Mouse (Mus musculus) layer of hippocampus, postnatal 36 days (tissue): ENCODE data around the gene Tnfaip2. TPM values are rescaled to one million over a fixed set of nuclear protein-coding genes. Genes with fewer than 3 reads are reported as not detected.
A peak's percentile ranks its signal among the peaks of the same experiment; 100 is the strongest.

ENCODE experiments used
- DNase-seq, 2 experiments: peaks; one replicate each; pipeline ENCODE4 v3.0.0; 2022
- total RNA-seq, 2 experiments: library from RNA; stranded (reverse); gene quantifications; 2 replicates each; pipeline ENCODE4 v1.2.3; 2021

The Tnfaip2 gene
- total RNA-seq, 2 experiments from 2014 or later: 0.40 to 1.0 TPM

DNA sequence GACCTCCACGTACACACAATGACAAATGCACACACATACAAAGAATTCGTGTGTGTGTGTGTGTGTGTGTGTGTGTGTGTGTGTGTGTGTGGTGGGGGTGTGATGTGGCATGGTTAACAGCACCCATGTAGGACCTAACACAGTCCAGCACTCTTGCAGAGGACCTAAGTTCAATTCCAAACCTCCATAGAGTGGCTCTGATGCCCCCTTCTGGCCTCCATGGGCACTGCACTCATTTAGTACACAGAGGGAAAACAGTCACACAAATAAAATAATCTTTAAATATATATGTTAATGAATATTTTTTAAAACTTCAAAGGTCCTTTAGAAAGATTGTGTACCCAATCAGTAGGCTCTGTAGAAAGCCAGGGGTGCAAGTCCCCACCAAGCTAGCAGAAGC is 37.6 kb downstream of the Tnfaip2 start:
- no peak for DNase-seq

DNA sequence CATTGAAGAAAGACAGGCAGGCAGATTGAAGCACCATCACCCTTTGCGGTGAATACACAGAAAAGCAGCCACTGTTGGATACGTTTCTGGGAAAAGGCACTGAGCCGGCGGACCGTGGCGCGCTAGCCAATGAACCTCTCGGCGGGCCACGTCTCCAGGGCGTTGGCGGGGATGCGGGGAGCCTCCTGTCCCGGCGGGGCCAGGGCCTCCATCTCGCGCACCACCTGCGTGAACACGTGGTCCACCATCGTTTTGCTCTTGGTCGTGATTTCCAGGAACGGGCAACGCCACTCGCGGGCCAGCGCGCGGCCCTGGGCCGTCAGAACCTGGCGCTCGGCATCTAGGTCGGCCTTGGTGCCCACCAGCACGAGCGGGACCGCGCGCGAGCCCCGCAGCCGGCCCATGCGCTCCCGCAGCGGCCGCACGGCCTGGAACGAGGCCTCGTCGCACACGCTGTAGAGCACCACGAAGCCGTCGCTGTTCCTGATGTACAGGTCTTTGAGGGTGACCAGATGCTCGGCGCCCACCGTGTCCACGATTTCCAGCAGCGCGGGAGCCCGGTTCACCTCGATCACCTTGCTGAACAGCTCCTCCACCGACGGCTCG is 42.9 kb downstream of the Tnfaip2 start:
- DNase-seq: no peak

DNA sequence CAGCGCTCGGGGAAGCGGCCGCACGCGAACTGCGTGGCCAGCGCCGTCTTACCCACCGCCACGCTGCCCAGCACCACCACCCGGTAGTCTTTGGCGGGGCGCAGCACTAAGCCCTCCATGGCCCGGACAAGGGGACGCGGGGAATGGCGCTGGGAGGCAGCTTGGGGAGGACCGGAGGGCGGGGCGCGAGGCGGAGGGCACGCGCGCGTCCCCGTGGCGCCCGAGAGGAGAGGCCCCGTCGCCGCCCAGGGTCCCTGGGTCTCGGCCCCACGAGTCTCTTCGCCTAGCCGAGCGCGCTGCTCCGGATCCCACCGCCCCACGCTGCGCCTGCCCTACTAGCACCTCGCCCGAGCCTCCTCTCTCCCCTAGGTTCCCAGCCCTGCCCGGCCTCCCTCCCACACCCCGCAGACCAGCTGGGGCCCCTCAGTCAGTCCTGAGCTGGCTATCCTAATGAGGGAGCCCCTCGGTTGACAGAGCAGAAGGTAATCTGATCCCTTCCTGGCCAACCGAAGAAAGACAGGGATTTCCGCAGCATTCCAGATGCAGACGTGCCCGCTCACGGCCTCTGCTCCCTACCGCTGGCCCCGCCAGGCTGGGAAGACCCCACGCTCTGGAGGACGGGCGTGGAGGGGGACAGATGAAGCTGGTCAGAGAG is 43.5 kb downstream of the Tnfaip2 start, which contains the start of gene Gm266:
Gene Gm266, minus strand, starts transcription at position 172 of the 655 bp plus-strand sequence.
- peak; percentile 14 to 20 for DNase-seq

DNA sequence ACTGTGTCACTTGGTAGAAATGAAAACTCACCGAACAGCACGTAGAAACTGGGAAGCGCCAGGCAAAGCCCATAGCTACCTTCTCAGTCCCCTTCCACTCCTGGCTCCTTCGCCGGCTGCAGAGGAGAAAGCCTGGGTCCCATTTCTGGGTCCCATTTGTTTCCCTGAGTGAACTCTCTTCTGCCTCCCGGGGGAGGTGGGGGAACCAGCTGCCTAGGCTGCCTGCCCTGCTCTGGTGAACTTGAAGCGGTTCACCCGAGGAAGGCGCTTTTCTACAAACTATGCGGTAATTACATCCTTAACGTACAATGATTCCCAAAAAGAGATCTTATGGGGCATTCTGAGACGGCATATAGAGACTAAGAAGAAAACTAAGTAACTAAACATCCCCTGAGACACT is 44.2 kb downstream of the Tnfaip2 start:
- no peak for DNase-seq

DNA sequence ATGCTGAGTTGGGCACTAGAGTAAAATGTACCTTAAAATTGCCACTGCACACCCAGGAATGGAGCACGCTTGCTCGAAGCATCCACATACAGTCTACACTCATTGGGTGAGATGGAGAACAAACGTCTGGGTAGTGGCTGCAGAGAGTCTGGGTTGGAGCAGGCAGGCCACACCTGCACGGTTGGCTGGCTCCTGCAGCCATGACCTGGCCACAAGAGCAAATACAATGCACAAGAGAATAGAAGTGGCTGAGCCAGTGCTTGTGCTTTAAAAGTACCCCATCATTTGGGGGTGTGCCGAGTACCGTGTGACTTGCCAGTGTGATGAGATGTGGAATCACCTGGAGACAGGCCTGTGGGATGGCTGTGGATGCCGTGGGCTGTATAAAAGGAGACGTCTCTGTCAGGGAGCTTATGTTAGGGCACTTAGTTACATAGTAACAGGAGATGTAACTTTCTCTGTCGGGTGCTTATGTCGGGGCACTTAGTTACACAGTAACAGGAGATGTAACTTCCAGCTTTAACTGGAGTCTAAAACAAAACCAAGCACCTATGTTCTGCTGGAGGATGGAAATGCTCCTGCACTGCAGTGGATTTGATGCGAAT is 47.1 kb downstream of the Tnfaip2 start:
- DNase-seq: no peak

DNA sequence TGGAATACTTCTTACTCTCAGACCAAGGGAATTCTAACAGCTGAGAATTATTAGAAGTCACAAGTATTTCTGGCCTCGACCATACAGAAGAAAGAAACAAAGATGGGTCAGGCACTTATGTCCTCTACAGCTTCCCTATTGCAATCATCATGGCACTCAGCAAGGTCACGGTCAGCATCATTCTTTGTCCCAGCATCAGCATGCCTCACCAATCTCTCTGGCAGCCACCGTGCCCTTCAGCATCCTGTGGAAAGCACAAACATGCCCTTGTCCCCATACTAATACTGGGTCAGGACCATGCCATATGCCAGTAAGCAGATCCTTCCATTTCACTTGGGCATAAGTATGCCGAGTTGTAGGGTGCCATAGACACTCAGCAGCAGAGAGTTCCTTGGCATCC is 52.7 kb downstream of the Tnfaip2 start:
- DNase-seq: no peak

DNA sequence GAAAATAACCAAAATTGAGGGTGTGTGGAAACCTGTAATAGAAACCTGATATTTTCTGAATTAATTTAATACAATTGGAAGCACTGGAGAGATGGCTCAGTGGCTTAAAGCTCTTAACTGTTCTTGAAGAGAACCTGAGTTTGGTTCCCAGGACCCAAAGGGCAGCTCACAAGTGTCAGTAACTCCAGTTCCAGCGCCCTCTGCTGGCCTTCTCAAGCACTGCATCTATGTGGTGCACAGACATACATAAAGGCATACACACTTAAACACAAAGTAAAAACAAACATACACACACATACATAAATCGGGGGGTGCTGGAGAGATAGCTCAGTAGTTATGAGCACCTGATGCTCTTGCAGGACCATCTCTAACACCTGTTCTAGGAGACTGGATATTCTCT is 54.8 kb downstream of the Tnfaip2 start:
- no peak for DNase-seq

DNA sequence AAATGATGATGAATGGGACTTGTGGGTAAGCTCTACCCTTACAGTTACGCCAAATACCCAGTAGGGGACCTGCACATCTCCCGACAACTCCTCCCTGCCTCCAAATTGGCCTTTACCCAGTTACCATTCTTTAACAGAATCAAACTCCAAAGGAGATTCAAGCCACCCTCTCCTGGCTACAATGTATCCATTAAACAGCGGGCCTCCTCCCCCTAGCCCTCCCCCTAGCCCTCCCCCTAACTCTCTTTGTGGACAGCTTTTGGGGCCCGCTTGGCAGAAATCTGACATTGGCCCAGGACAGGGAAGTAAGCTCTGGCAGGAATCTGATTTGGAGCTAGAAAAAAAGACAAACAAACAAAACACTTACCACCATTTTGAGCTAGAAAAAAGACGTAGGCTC is 57.3 kb downstream of the Tnfaip2 start:
- DNase-seq: no peak

DNA sequence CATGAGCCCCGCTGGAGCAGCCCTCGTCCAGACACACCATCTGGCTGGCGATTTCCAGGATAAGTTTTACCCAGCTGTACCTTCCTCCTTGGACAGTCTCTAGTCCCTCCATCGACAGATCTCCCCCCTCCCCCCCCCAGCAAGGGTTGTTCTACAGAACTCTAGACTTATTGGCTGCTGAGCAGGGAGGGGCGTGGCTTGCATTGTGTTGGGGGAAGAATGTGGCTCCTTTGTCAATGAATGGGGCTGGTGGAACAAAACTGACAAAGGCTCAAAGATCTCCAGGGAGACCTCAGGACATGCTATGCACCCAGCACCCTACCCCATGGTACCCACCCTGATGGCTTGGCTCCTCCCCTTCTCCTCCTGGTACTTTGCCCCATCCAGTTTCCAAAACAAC is 58.5 kb downstream of the Tnfaip2 start:
- no peak for DNase-seq

DNA sequence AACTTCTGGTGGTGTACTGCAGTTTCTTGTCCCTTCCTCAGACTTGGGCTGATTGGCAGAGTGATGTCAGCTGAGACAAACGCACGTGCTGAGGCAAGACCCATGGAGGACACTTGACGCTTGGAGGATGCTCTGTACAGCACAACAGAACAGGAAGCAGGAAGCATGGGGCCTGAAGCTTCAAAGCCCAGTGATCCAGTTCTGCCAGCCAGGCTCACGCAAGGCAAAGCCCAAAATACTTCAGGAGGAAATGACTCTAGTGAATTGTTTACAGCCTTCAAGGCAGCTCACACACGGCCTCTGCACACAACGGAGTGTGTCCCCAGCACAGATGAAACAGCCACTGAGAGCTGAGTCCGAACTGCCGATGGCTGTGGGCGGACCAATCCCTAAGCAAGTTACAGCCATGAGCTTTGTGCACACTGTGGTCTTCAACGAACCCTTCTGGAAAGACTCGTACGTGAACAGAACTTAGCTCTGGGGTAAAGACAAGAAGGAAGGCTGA is 60.8 kb downstream of the Tnfaip2 start:
- no peak for DNase-seq

DNA sequence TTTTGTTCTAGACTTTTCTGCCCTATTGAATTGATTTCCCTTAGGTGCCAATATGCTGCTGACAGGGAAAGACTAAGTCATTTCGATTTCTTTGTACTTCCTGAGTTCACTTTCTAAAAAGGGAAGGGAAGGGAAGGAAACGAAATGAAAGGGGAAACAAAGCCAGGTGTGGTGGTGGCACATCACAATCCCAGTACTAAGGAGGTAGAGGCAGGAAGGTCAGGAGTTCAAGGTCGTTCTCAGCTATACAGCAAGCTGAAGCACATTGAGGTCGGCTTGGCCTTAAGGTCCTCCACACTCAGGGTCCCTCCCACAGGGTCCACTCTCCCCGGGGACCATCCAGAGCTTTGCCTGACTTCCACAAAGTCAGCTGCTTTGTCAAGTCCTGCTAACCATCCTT is 61.3 kb downstream of the Tnfaip2 start:
- DNase-seq: no peak

Other genes starting within 250 kb of the Tnfaip2 start
- 1 to 10 TPM; 2.8 to 4.7 TPM for gene Amn, start 171.4 kb upstream of the Tnfaip2 start, total RNA-seq
- gene Cdc42bpb, start 64.8 kb upstream of the Tnfaip2 start, total RNA-seq: 100 to 1,000 TPM; 112 to 115 TPM
- gene Lbhd2, start 35.7 kb upstream of the Tnfaip2 start, total RNA-seq: 1 to 10 TPM in 1 of 2 experiments, not detected in 1; 1.2 TPM
- gene Exoc3l4, start 25.5 kb upstream of the Tnfaip2 start, total RNA-seq: 1 to 10 TPM; 3.3 to 5.5 TPM
- 1 to 10 TPM; 5.5 to 7.8 TPM for gene Gm266, start 43.4 kb downstream of the Tnfaip2 start, total RNA-seq
- gene Eif5, start 95.5 kb downstream of the Tnfaip2 start, total RNA-seq: 100 to 1,000 TPM; 230 to 261 TPM
- gene Mark3, start 132.1 kb downstream of the Tnfaip2 start, total RNA-seq: 100 to 1,000 TPM; 106 to 122 TPM
- 1,000 to 10,000 TPM; 1,201 to 1,207 TPM for gene Ckb, start 229.9 kb downstream of the Tnfaip2 start, total RNA-seq
- 10 to 100 TPM; 16.1 to 17.4 TPM for gene Trmt61a, start 235.6 kb downstream of the Tnfaip2 start, total RNA-seq